Mouse (Mus musculus) MEL (cell line): ENCODE results near the gene Ly6g5b. TPM values are rescaled to one million over a fixed set of nuclear protein-coding genes. Genes with fewer than 3 reads are reported as not detected.

ENCODE experiments used
- DNase-seq: peaks from one replicate; pipeline ENCODE4 v3.0.0; 2011; ENCODE audit warnings: low read depth, low spot score
- H3K27ac ChIP-seq: 2 replicates; pipeline ENCODE4 v1.5.1; 2012; ENCODE audit warnings: low read depth, mild to moderate bottlenecking, control low read depth, low read length, moderate library complexity; ENCODE audit not compliant: control insufficient read depth
- H3K27me3 ChIP-seq, 2 experiments: fragments of 150-350 bp in 1 of 2; sonication (generic) in 1 of 2; 2 replicates each; pipeline ENCODE4 v1.6.1; 2012; ENCODE audit warnings: low read length in 2 of 2, mild to moderate bottlenecking in 2 of 2, improper control_type of control experiment in 1 of 2, moderate library complexity in 1 of 2; ENCODE audit not compliant: insufficient read depth in 2 of 2, control insufficient read depth in 1 of 2
- H3K36me3 ChIP-seq, 2 experiments: 2 replicates each; pipeline ENCODE4 v1.6.1; 2012 to 2014; ENCODE audit warnings: low read length in 2 of 2, improper control_type of control experiment in 1 of 2, inconsistent platforms in 1 of 2, mild to moderate bottlenecking in 1 of 2; ENCODE audit not compliant: insufficient read depth in 2 of 2, control insufficient read depth in 1 of 2
- H3K4me1 ChIP-seq, 2 experiments: fragments of 150-350 bp in 1 of 2; sonication (generic) in 1 of 2; 2 replicates each; pipeline ENCODE4 v1.6.1; 2012; ENCODE audit warnings: low read length in 2 of 2, improper control_type of control experiment in 1 of 2, mild to moderate bottlenecking in 1 of 2; ENCODE audit not compliant: insufficient read depth in 2 of 2, control insufficient read depth in 1 of 2
- H3K4me3 ChIP-seq, 2 experiments: fragments of 150-350 bp in 1 of 2; sonication (generic) in 1 of 2; 2 replicates each; pipeline ENCODE4 v1.5.1; 2012; ENCODE audit warnings: low read depth in 2 of 2, low read length in 2 of 2, mild to moderate bottlenecking in 2 of 2, moderate library complexity in 2 of 2, control low read depth in 1 of 2, improper control_type of control experiment in 1 of 2; ENCODE audit not compliant: control insufficient read depth in 1 of 2, insufficient read depth in 1 of 2
- H3K79me2 ChIP-seq: 2 replicates; pipeline ENCODE4 v1.6.1; 2012; ENCODE audit warnings: mild to moderate bottlenecking, low read length, moderate library complexity; ENCODE audit not compliant: control insufficient read depth, poor library complexity, insufficient read depth
- H3K9ac ChIP-seq: 2 replicates; pipeline ENCODE4 v1.6.1; 2012; ENCODE audit warnings: low read depth, mild to moderate bottlenecking, control low read depth, low read length, moderate library complexity; ENCODE audit not compliant: control insufficient read depth, poor library complexity, severe bottlenecking
- H3K9me3 ChIP-seq: fragments of 150-350 bp; sonication (generic); replicated peaks from 2 replicates; pipeline ENCODE4 v1.6.1; 2012; ENCODE audit warnings: mild to moderate bottlenecking, low read length, improper control_type of control experiment, moderate library complexity; ENCODE audit not compliant: insufficient read depth
- BHLHE40 ChIP-seq: IDR thresholded peaks from 2 replicates; pipeline ENCODE4 v1.6.1; 2012; ENCODE audit warnings: low read depth, mild to moderate bottlenecking, inconsistent platforms, low read length, improper control_type of control experiment, borderline replicate concordance
- CHD1 ChIP-seq: IDR thresholded peaks from 2 replicates; pipeline ENCODE4 v1.6.1; 2012; ENCODE audit warnings: low read depth, mild to moderate bottlenecking, inconsistent platforms, low read length, improper control_type of control experiment
- CHD2 ChIP-seq: IDR thresholded peaks from 2 replicates; pipeline ENCODE4 v1.6.1; 2011; ENCODE audit warnings: low read length, improper control_type of control experiment
- CTCF ChIP-seq, 3 experiments: IDR thresholded peaks in 2 of 3; conservative IDR thresholded peaks in 1 of 3; 2 replicates each; pipeline ENCODE4 v1.5.1; 2011 to 2012; ENCODE audit warnings: low read length in 3 of 3, low read depth in 2 of 3, mild to moderate bottlenecking in 2 of 3, improper control_type of control experiment in 1 of 3, inconsistent platforms in 1 of 3, mixed read lengths in 1 of 3, moderate library complexity in 1 of 3; ENCODE audit not compliant: control insufficient read depth in 1 of 3, insufficient read depth in 1 of 3, poor library complexity in 1 of 3, severe bottlenecking in 1 of 3
- E2F4 ChIP-seq: IDR thresholded peaks from 2 replicates; pipeline ENCODE4 v1.6.1; 2011; ENCODE audit warnings: low read depth, low read length, improper control_type of control experiment, borderline replicate concordance
- ELF1 ChIP-seq: IDR thresholded peaks from 2 replicates; pipeline ENCODE4 v1.6.1; 2014; ENCODE audit warnings: low read depth, mild to moderate bottlenecking, inconsistent platforms, low read length, improper control_type of control experiment, moderate library complexity
- ETS1 ChIP-seq: IDR thresholded peaks from 2 replicates; pipeline ENCODE4 v1.6.1; 2012; ENCODE audit warnings: low read depth, mild to moderate bottlenecking, inconsistent platforms, low read length, improper control_type of control experiment, moderate library complexity
- GABPA ChIP-seq: IDR thresholded peaks from 2 replicates; pipeline ENCODE4 v1.6.1; 2012; ENCODE audit warnings: low read depth, mild to moderate bottlenecking, inconsistent platforms, low read length, improper control_type of control experiment, moderate library complexity
- MAFK ChIP-seq: IDR thresholded peaks from 2 replicates; pipeline ENCODE4 v1.6.1; 2011; ENCODE audit warnings: low read depth, mild to moderate bottlenecking, low read length, improper control_type of control experiment, borderline replicate concordance
- MAZ ChIP-seq: IDR thresholded peaks from 2 replicates; pipeline ENCODE4 v1.6.1; 2012; ENCODE audit warnings: low read depth, mild to moderate bottlenecking, inconsistent platforms, low read length, improper control_type of control experiment
- NRF1 ChIP-seq: IDR thresholded peaks from 2 replicates; pipeline ENCODE4 v1.6.1; 2014; ENCODE audit warnings: low read depth, mild to moderate bottlenecking, inconsistent platforms, low read length, improper control_type of control experiment, moderate library complexity; ENCODE audit not compliant: poor library complexity, insufficient read depth, severe bottlenecking
- POLR2A ChIP-seq, 2 experiments: IDR thresholded peaks; 2 replicates each; pipeline ENCODE4 v1.6.1; 2011 to 2012; ENCODE audit warnings: low read length in 2 of 2, mild to moderate bottlenecking in 2 of 2, control low read depth in 1 of 2, improper control_type of control experiment in 1 of 2, low read depth in 1 of 2, moderate library complexity in 1 of 2; ENCODE audit not compliant: control insufficient read depth in 1 of 2, insufficient read depth in 1 of 2, poor library complexity in 1 of 2
- POLR2AphosphoS2 ChIP-seq: IDR thresholded peaks from 2 replicates; pipeline ENCODE4 v1.6.1; 2011; ENCODE audit warnings: low read length, improper control_type of control experiment
- POLR2AphosphoS5 ChIP-seq: IDR thresholded peaks from 2 replicates; pipeline ENCODE4 v1.6.1; 2012; ENCODE audit warnings: low read depth, borderline replicate concordance, mild to moderate bottlenecking, inconsistent platforms, low read length, moderate library complexity, mixed read lengths
- RAD21 ChIP-seq: IDR thresholded peaks from 2 replicates; pipeline ENCODE4 v1.6.1; 2011; ENCODE audit warnings: mild to moderate bottlenecking, low read depth, low read length, improper control_type of control experiment
- RCOR1 ChIP-seq: IDR thresholded peaks from 2 replicates; pipeline ENCODE4 v1.6.1; 2012; ENCODE audit warnings: low read depth, mild to moderate bottlenecking, inconsistent platforms, low read length, improper control_type of control experiment
- SIN3A ChIP-seq: IDR thresholded peaks from 2 replicates; pipeline ENCODE4 v1.6.1; 2012; ENCODE audit warnings: low read length, improper control_type of control experiment, inconsistent platforms
- TCF12 ChIP-seq: IDR thresholded peaks from 2 replicates; pipeline ENCODE4 v1.6.1; 2014; ENCODE audit warnings: low read depth, mild to moderate bottlenecking, inconsistent platforms, low read length, improper control_type of control experiment, moderate library complexity
- polyA plus RNA-seq, 2 experiments: library from polyadenylated mRNA; stranded (reverse) in 1 of 2; unstranded in 1 of 2; fragments of >175 nt in 1 of 2; fragments of >200 nt in 1 of 2; gene quantifications; 2 replicates each; pipeline versions ENCODE4 v1.2.1 to v1.2.4; 2012; ENCODE audit warnings: low replicate concordance in 2 of 2, low read depth in 1 of 2; ENCODE audit not compliant: insufficient read length in 2 of 2, insufficient read depth in 1 of 2, missing spikeins in 1 of 2
- total RNA-seq: library from RNA; depleted of rRNA; stranded (reverse); fragments of 300-350 nt; gene quantifications from 2 replicates; pipeline ENCODE4 v1.2.3, GENCODE M21; 2012

Gene Ly6g5b
- total and polyA plus RNA-seq, 3 experiments: 0.65 to 1.4 TPM; not detected in 1

DNA sequence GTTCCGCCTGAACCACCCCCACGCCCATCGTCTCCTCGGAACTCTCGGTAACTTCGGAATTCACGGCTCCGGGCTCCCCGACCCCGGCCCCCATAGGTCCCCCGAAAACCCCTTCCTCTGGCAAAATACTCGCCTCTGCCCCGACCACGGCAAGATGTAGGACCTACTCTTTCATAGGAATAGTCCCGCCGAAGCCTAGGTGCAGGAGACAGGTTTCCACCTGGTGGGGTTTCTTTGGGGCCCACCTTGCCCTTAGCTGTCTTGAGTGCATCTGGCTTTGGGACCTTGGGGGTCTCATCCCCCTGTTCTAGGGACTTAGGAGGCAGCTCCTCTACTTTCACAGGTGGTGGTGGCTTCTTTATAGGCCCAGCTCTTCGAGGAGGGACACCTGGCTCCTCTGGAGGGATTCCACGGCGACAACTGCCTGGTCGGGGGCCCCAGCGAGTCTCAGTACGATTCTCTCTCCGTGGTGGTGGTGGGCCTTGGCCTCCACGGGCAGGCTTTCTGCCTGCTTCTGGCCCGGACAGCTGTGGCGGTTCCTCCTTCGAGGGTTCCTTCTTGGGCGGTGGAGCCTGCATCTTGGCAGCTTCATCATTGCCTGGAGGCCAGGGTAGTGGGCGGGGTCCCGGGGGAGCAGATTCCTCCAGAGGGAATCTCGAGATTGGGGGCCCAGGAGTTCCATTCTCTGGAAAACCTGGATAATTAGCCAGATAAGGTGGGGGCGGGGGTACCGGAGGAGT lies 41.4 kb upstream of the Ly6g5b start:
- DNase-seq: no peak
- Histone ChIP-seq H3K9ac (no peak overlapping the region), H3K27me3 (no peaks in the 10 kb centered on the region), H3K27ac (no peak overlapping the region), H3K4me3 (no peak overlapping the region), H3K9me3 (no peaks in the 10 kb centered on the region), H3K4me1 (no peaks in the 10 kb centered on the region), H3K79me2 (peaks cover 44% of the 10 kb centered on the region), H3K36me3 (peaks cover 4 to 37% of the 10 kb centered on the region in 2 experiments; a peak in 3 of 4 replicates)
- no peak for TF ChIP-seq NRF1
- no peak for TF ChIP-seq E2F4
- TF ChIP-seq ELF1: no peak
- no peak for TF ChIP-seq SIN3A
- no peak for TF ChIP-seq CHD2
- TF ChIP-seq TCF12: no peak
- no peak for TF ChIP-seq BHLHE40
- TF ChIP-seq ETS1: no peak
- no peak for TF ChIP-seq POLR2AphosphoS2
- no peak for TF ChIP-seq CTCF (IDR thresholded peaks at IDR 0.05 in 2 of 3, conservative IDR thresholded peaks at IDR 0.05 in 1 of 3; ENCODE audit: control insufficient read depth in 1 of 3, insufficient read depth in 1 of 3, low read depth in 2 of 3, low read length in 3 of 3, poor library complexity in 1 of 3, severe bottlenecking in 1 of 3)
- no peak for TF ChIP-seq MAZ
- no peak for TF ChIP-seq GABPA
- no peak for TF ChIP-seq POLR2A (IDR thresholded peaks at IDR 0.05; ENCODE audit: control insufficient read depth in 1 of 2, insufficient read depth in 1 of 2, low read depth in 1 of 2, low read length in 2 of 2, poor library complexity in 1 of 2)
- no peak for TF ChIP-seq RCOR1

GRCm38 (mm10) chr17:35155451-35155850 lies 40.2 kb upstream of the Ly6g5b start:
- Histone ChIP-seq H3K79me2 (peaks cover 33% of the 10 kb centered on the region), H3K36me3 (peaks cover 6 to 32% of the 10 kb centered on the region in 2 experiments), H3K4me1 (no peaks in the 10 kb centered on the region), H3K9ac (no peak overlapping the region), H3K9me3 (no peaks in the 10 kb centered on the region), H3K27me3 (no peaks in the 10 kb centered on the region), H3K4me3 (no peak overlapping the region), H3K27ac (no peak overlapping the region)
- no peak for DNase-seq
- TF ChIP-seq POLR2AphosphoS2: 0 out of 2 replicates have a peak, but pooled peaks have one; percentile 3
- TF ChIP-seq POLR2AphosphoS5: no peak
- TF ChIP-seq RAD21: no peak
- TF ChIP-seq MAFK: no peak
- TF ChIP-seq CHD1: no peak
